Mouse (Mus musculus): Measurements from ENCODE around the gene Sema6d.

Gene Sema6d

GRCm38 (mm10) chr2:124620470-124620869 is 530.7 kb downstream of the Sema6d start:
- DNase-seq = no peak

DNA sequence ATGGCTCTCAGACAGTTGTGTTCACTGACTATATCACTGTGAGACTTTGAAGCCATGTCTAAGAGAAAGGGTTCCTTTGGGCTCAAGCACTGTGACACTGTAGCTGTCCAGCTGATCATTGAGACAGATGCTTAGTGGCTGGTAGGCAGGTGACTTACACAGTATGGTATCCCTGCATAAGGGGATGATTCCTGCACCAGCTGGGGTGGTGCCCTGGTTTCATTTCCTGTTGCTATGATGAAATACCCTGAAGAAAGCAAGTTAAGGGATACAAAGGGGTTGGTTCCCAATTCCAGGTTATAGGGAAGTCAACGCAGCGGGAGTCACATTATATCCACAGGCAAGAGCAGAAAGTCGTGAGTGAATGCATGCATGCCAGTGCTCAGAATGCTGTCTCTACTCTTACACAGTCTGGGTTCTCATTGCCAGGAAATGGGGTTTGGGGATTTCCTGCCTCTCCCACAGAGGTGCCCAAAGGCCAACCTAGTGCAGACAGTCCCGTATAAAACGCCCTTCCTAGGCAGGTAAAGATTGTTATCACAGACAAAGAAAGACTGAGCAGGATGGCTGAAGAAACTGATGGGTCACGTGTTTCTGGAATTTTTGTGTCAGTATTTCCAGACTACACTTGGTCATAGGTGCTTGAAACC is 532.3 kb downstream of the Sema6d start:
- no peak for DNase-seq

GRCm38 (mm10) chr2:124624247-124624929 is 534.6 kb downstream of the Sema6d start:
- no peak for DNase-seq

DNA sequence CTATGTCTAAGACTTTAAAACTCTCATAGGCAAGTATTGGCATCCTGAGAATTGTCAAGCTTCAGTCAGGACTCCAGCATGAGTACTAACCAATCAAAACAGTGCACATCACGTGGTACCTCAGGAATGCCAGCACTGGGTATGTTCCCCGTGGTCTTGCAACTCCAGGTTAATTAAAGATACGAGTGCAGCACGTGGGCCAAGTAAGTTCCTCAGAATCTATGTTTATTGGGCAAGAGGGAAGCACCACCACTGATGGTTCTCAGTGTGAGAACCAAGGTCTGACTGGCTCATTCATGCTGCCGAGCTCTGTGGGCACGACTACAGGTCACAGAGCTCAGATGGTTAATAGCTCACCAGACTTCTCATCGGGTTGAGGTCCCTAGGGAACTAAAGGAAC is 536.7 kb downstream of the Sema6d start:
- no peak for DNase-seq

DNA sequence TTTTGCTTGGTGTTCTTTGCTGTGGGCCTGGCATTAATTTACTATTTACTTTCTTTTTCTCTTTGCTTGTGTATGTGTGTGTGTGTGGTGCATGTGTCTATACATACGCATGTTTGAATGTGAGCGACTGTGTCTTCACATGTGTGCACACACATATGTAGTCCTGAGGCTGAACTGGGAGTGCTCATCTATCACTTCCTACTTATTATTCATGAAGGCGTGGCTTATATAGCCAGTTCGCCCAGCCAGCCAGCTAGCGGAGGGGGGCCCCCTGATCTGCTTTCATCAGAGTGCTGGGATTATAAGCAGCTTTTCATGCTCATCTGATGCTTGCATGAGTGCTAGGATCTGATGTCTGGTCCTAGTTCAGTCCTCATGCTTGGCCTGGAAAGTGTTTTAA is 537.9 kb downstream of the Sema6d start:
- no peak for DNase-seq

- DNase-seq = no peak
Measured at GRCm38 (mm10) chr2:124628701-124629100, 538.9 kb downstream of the Sema6d start.

GRCm38 (mm10) chr2:124634400-124634998 is 544.7 kb downstream of the Sema6d start:
- DNase-seq = no peak

DNA sequence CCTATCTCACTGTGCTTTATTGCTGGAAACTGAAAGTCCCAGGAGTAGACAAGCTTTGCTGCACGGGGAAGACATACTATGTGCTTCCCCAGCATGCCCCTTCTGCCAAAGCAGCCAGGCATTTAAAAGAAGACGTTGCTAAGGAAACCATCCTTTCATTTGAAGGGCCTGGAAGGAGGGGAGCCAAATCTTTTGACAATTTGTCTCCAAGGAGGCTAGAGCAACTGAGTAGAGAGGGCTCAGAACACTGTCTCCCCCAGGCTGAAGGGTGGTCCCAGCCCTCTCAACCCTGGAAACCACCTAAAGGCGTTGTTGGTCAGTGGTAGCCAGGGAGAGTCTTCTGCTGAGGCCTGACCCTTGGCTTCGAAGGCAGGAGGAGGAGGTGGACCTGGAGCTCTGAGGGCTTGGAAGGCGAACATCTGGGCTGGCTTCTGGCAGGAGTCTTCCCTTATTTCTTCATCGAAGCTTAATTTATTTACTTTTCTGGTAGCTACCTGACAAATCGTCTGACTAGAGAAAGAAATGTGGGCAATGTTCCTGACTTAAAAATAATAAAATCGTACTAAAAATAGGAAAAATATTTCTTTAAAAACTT is 545.6 kb downstream of the Sema6d start:
- no peak for DNase-seq

- no peak for DNase-seq
Measured at GRCm38 (mm10) chr2:124637080-124637479, 547.3 kb downstream of the Sema6d start.

- no peak for DNase-seq
Measured at GRCm38 (mm10) chr2:124639221-124639963, 549.6 kb downstream of the Sema6d start.

GRCm38 (mm10) chr2:124640500-124641193 is 550.9 kb downstream of the Sema6d start:
- no peak for DNase-seq

DNA sequence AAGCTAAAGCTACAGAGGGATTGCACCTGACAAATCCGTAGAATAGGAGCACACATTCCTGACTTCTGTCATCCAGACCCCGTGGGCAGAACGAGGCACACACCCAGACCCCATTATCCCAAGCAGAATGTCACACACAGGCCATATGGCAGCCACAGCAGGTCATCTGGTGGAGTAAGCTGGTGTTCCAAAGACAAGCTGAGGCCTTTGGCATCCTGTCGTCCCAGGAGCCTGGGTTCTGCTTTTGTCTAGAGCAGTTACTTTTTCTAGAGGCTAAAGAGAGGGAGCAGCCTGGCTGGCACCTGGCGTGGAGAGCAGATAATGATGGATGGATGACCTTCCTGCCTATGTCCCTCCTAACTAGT is 551.4 kb downstream of the Sema6d start:
- no peak for DNase-seq

GRCm38 (mm10) chr2:124642131-124642530 is 552.4 kb downstream of the Sema6d start:
- no peak for DNase-seq

DNA sequence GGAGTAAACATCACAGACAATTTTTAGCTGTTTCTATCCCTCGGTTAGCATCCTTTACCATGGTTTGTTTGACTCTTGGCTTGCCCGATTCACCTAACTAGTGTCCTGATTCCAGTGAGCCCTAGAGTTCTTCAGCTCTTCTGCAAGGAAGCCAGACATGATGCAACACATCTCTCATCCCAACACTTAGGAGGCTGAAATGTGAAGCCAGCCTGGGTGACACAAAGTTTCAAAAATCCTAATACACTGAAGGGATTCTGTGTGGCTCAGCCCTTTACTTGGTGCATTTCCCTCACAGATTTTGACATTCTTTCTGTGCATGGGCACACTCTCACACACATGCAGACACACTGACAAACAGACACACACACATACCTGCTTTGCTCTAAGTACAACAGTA is 560.8 kb downstream of the Sema6d start:
- no peak for DNase-seq

GRCm38 (mm10) chr2:124651146-124651545 is 561.4 kb downstream of the Sema6d start:
- DNase-seq = peak in 1 of 2 experiments; percentile 20

GRCm38 (mm10) chr2:124653161-124653560 is 563.4 kb downstream of the Sema6d start:
- no peak for DNase-seq

DNA sequence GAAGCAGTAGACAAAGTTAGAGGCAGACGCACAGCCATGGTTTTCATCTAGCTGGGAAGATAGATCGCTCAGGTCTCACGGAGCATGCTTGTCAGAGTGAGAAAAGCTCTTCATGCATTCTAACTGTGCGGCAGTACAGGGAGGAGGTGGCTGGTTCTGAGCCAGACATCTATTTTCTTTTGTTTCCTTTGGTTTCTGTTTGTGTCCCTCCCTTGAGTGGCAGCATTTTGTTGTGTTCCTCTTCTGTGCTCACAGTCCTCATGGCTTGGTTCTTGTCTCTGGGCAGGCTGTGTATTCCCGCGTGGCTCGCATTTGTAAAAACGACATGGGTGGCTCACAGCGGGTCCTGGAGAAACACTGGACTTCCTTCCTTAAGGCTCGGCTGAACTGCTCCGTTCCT is 567.6 kb downstream of the Sema6d start:
- DNase-seq = no peak

DNA sequence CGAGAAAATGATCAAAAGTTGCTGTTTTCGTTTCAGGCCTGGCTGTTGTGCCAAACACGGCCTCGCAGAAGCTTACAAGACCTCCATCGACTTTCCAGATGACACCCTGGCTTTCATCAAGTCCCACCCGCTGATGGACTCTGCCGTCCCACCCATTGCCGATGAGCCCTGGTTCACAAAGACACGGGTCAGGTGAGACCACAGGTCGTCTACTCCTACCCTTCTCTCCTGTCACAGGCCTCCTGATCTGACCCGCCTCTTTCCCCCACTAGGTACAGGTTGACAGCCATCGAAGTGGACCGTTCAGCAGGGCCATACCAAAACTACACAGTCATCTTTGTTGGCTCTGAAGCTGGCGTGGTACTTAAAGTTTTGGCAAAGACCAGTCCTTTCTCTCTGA is 568.6 kb downstream of the Sema6d start:
- DNase-seq = no peak

GRCm38 (mm10) chr2:124659601-124660000 is 569.8 kb downstream of the Sema6d start:
- DNase-seq = no peak

DNA sequence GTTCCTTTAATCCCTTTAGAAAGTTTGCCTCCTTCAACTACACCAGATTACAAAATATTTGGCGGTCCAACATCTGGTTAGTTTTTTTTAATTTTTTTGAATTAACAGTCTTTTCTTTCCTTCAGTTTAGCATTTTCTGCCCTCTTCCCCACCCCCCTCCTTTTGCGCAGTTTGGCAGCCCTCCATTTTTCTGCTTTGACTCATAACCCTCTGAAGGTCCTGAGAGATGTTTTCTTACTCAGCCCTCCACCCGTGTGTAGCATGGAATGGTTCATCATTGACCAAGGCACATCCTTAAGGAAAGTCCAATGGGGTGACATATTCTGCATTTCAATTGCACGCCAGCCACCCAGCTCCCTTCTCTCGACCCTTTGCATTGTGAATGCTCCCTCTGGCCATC is 570.9 kb downstream of the Sema6d start:
- no peak for DNase-seq

DNA sequence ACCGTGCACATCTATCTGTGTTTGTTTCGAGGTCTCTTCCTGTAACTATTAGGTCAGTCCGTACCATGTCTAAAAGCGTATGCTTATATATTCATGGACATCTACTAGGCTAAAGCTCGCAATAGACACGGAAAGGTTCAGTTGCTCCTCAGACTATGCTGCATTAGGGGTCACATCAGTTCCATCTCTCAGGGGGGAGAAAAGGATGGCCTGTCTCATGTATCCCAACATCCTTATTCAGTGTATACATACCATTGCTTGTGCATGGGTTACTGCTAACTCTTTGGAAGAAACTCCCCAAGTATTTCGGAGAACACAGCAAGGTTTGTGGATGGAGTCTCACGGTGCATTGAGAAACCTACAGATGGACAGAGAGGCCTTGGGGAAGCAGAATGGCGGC is 571.5 kb downstream of the Sema6d start:
- DNase-seq = no peak

DNA sequence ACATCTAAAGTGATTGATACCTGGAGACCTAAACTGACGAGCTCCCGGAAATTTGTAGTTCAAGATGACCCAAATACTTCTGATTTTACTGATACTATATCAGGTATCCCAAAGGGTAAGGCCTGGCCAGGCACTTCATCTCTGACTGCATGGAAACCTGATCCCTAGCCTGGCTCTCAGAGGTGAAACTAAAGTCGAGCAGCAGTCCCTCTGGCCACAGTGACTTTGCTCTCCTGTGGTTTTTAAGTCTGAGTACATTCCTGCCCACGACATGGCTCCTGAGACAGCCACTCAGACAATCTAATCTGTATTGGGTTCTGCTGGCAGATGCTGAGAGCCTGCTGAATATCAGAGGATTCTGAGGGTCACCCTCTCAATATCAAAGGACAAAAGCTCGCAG is 572.5 kb downstream of the Sema6d start:
- no peak for DNase-seq

DNA sequence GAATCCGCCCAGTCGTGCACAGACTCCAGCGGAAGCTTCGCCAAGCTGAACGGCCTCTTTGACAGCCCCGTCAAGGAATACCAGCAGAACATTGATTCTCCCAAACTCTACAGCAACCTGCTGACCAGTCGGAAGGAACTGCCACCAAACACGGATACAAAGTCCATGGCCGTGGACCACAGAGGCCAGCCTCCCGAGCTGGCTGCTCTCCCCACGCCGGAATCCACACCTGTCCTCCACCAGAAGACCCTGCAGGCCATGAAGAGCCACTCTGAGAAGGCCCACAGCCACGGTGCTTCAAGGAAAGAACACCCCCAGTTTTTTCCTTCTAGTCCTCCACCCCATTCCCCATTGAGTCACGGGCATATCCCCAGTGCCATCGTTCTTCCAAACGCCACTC is 574.4 kb downstream of the Sema6d start:
- DNase-seq = no peak

Data from kidney, postnatal 4 days (tissue).